Comparison of ENCODE assay signal across 11 mouse cellular contexts in the genomic region with DNA sequence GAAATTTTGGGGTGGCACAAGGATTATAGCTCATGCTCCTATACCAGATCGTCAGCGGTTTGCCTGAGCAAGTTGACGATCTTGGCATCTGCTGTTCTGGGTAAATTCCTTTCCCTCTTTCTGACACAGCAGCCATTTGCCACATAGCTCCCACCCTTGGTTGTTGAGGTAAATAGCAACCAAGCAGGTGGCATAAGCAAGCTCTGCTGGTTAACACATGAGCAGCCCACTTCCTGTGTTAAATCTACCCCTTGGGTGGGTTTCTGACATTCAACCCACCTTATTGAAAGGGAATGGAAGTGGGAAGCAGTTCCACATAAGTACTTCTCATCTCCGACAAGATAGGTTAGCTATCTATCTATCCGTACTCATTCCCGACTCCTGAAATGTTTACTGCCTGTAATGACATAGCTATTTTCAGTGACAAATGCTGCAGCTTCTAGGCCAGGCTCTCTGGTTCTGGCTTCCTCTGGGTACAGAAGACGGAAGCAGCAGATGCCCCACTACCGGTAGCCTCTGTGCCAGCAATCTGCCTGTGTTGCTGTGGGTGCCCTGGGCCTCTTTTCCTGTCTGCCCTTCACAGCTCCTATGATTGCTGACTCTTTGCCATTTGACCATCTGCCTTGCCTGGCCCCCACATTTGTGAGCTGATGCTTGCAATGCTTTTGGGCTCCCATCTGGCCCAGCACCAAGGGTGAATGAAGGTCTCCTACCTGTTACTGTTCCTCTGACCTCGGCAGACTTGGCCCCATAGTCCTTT. TPM values are rescaled to one million over a fixed set of nuclear protein-coding genes. Genes with fewer than 3 reads are reported as not detected.
A peak's percentile ranks its signal among the peaks of the same experiment; 100 is the strongest.
DNase-seq lines count a peak whose midpoint lies in the region; ATAC-seq and TF ChIP-seq lines count a peak whose summit lies in the region.
"Had no signal": no experiment of that assay in that cellular context is flagged by ENCODE, and none has a peak within 500 bp of the region (broad histone marks: within the 10 kb centered on the region; RNA-seq: fewer than 3 reads in every experiment).

No protein-coding gene starts in this region.

- no peak overlapping the region for H3K4me2 ChIP-seq in midbrain, embryonic 11.5 days
- H3K4me2 ChIP-seq in midbrain, embryonic 14.5 days (ENCODE audit: low read length): no peak overlapping the region

- no peaks in the 10 kb centered on the region for H3K27me3 ChIP-seq in midbrain, embryonic 11.5 days (ENCODE audit: control insufficient read depth, insufficient read depth, low read length)
- no peaks in the 10 kb centered on the region for H3K27me3 ChIP-seq in midbrain, embryonic 14.5 days (ENCODE audit: control insufficient read depth, insufficient read depth, low read length)
- no peaks in the 10 kb centered on the region for H3K27me3 ChIP-seq in cerebellum, adult 2 months (ENCODE audit: control insufficient read depth, insufficient read depth, low read length)

- peak; percentile 40; the same call in 1 of the 2 replicates for TF ChIP-seq POLR2A in cerebellum, adult 2 months (IDR thresholded peaks at IDR 0.05; ENCODE audit: borderline replicate concordance, insufficient read depth, low read length)

- H3K9me3 ChIP-seq in midbrain, embryonic 11.5 days (ENCODE audit: control insufficient read depth, low read length): no peaks in the 10 kb centered on the region
- H3K9me3 ChIP-seq in midbrain, embryonic 14.5 days (ENCODE audit: control insufficient read depth, low read length): no peaks in the 10 kb centered on the region

- H3K4me1 ChIP-seq in midbrain, embryonic 11.5 days (ENCODE audit: control insufficient read depth, insufficient read depth, low read length): no peaks in the 10 kb centered on the region
- H3K4me1 ChIP-seq in midbrain, embryonic 14.5 days (ENCODE audit: control insufficient read depth, insufficient read depth, low read length): no peaks in the 10 kb centered on the region
- H3K4me1 ChIP-seq in cerebellum, adult 2 months (ENCODE audit: control insufficient read depth, insufficient read depth, low read length): peaks cover 32% of the 10 kb centered on the region

- no peak overlapping the region for H3K27ac ChIP-seq in midbrain, embryonic 11.5 days (ENCODE audit: low read depth, low read length)
- no peak overlapping the region for H3K27ac ChIP-seq in midbrain, embryonic 14.5 days (replicated peaks; ENCODE audit: low read depth, low read length)
- H3K27ac ChIP-seq in cerebellum, adult 2 months (ENCODE audit: insufficient read depth, low read length): peak overlapping the region; percentile 84
- H3K27ac ChIP-seq: left cerebral cortex, adult 2 months had no signal

- DNase-seq in midbrain, embryonic 11.5 days (ENCODE audit: low spot score, missing footprints): peak; percentile 39
- no peak for DNase-seq in midbrain, embryonic 14.5 days
- peak; percentile 89 to 96 for DNase-seq in cerebellum, adult 2 months
- peak; percentile 72 for DNase-seq in thymus, postnatal 4 days
- no peak for DNase-seq in liver
- DNase-seq in ovary, postnatal 36 days (ENCODE audit: low spot score): no peak
- DNase-seq: gastrocnemius, postnatal 36 days; kidney, adult 18-20 months had no signal

- H3K36me3 ChIP-seq in midbrain, embryonic 11.5 days (ENCODE audit: control insufficient read depth, insufficient read depth, low read length): no peaks in the 10 kb centered on the region
- no peaks in the 10 kb centered on the region for H3K36me3 ChIP-seq in midbrain, embryonic 14.5 days (ENCODE audit: control insufficient read depth, insufficient read depth, low read length)

- no peak overlapping the region for H3K4me3 ChIP-seq in midbrain, embryonic 11.5 days (ENCODE audit: low read depth, low read length)
- no peak overlapping the region for H3K4me3 ChIP-seq in midbrain, embryonic 14.5 days (replicated peaks; ENCODE audit: low read depth, low read length)
- no peak overlapping the region for H3K4me3 ChIP-seq in cerebellum, adult 2 months (replicated peaks; ENCODE audit: insufficient read depth, low read depth, low read length)
- H3K4me3 ChIP-seq: left cerebral cortex, adult 2 months had no signal

- ATAC-seq in midbrain, embryonic 11.5 days (ENCODE audit: low FRiP score): no peak
- no peak for ATAC-seq in midbrain, embryonic 14.5 days (ENCODE audit: low FRiP score, low TSS enrichment)
- ATAC-seq in megakaryocyte, adult 5-6 weeks (ENCODE audit: poor library complexity, severe bottlenecking): peak; percentile 73

- TF ChIP-seq CTCF in cerebellum, adult 2 months (IDR thresholded peaks at IDR 0.05; ENCODE audit: borderline replicate concordance, insufficient read depth, low read depth, low read length): no peak

- no peak overlapping the region for H3K9ac ChIP-seq in midbrain, embryonic 11.5 days (ENCODE audit: low read length)
- H3K9ac ChIP-seq in midbrain, embryonic 14.5 days (replicated peaks; ENCODE audit: low read length): no peak overlapping the region

- WGBS in midbrain, embryonic 11.5 days: 89% methylated on average over 9 of the region's 9 CpGs
- WGBS in midbrain, embryonic 14.5 days: 91% methylated on average over 9 of the region's 9 CpGs
- 12% methylated on average over 9 of the region's 9 CpGs for WGBS in cerebellum, adult 2 months

RNA-seq across cellular contexts. Expression of gene Zyx, which starts 5.9 kb away (rescaled TPM):
- 53.2 and 60.2 TPM in 2 replicates for polyA plus RNA-seq in midbrain, embryonic 11.5 days (2014; fragmentation: Nextera tagmentation; extraction: Ambion mirVana)
- polyA plus RNA-seq in midbrain, embryonic 14.5 days (2014; fragmentation: Nextera tagmentation; extraction: Ambion mirVana): 42.1 and 55.7 TPM in 2 replicates
- 123 and 129 TPM in 2 replicates for polyA plus RNA-seq in cerebellum, adult 2 months (2012; rRNA removed)
- total RNA-seq in megakaryocyte, adult 5-6 weeks (2015): 411 and 420 TPM in 2 replicates
- total RNA-seq in megakaryocyte, adult 5-6 weeks (2017): 117 and 131 TPM in 2 replicates

RNA-seq across cellular contexts. Expression of gene Fam131b, which starts 19.1 kb away (rescaled TPM):
- polyA plus RNA-seq in midbrain, embryonic 11.5 days (2014; fragmentation: Nextera tagmentation; extraction: Ambion mirVana): 3.0 TPM in 2 replicates
- 4.6 and 6.2 TPM in 2 replicates for polyA plus RNA-seq in midbrain, embryonic 14.5 days (2014; fragmentation: Nextera tagmentation; extraction: Ambion mirVana)
- polyA plus RNA-seq in cerebellum, adult 2 months (2012; rRNA removed): 102 and 117 TPM in 2 replicates
- not detected in 2 replicates for total RNA-seq in megakaryocyte, adult 5-6 weeks (2015)
- not detected in 2 replicates for total RNA-seq in megakaryocyte, adult 5-6 weeks (2017)
- polyA plus RNA-seq: liver, embryonic 16.5 days had no signal

RNA-seq across cellular contexts. Expression of gene Epha1, which starts 29.5 kb away (rescaled TPM):
- polyA plus RNA-seq in midbrain, embryonic 11.5 days (2014; fragmentation: Nextera tagmentation; extraction: Ambion mirVana): 0.30 and 0.66 TPM in 2 replicates
- polyA plus RNA-seq in midbrain, embryonic 14.5 days (2014; fragmentation: Nextera tagmentation; extraction: Ambion mirVana): 0.09 and 0.14 TPM in 2 replicates
- polyA plus RNA-seq in cerebellum, adult 2 months (2012; rRNA removed): 0.43 and 0.46 TPM in 2 replicates
- total RNA-seq in megakaryocyte, adult 5-6 weeks (2015): not detected in 2 replicates
- not detected in 2 replicates for total RNA-seq in megakaryocyte, adult 5-6 weeks (2017)

RNA-seq across cellular contexts. Expression of gene Tas2r143, which starts 56.5 kb away (rescaled TPM):
- not detected in 2 replicates for polyA plus RNA-seq in midbrain, embryonic 11.5 days (2014; fragmentation: Nextera tagmentation; extraction: Ambion mirVana)
- not detected in 2 replicates for polyA plus RNA-seq in midbrain, embryonic 14.5 days (2014; fragmentation: Nextera tagmentation; extraction: Ambion mirVana)
- polyA plus RNA-seq in cerebellum, adult 2 months (2012; rRNA removed): 0.33 and 1.0 TPM in 2 replicates
- total RNA-seq in megakaryocyte, adult 5-6 weeks (2015): 0.39 and 1.6 TPM in 2 replicates
- total RNA-seq in megakaryocyte, adult 5-6 weeks (2017): 1.5 TPM in 1 of 2 replicates, not detected in the other
- total RNA-seq: gastrocnemius, postnatal 36 days; left cerebral cortex, adult 2 months had no signal
- polyA plus RNA-seq: liver, embryonic 16.5 days had no signal

RNA-seq across cellular contexts. Expression of gene Clcn1, which starts 57.1 kb away (rescaled TPM):
- polyA plus RNA-seq in midbrain, embryonic 11.5 days (2014; fragmentation: Nextera tagmentation; extraction: Ambion mirVana): 1.4 and 1.6 TPM in 2 replicates
- polyA plus RNA-seq in midbrain, embryonic 14.5 days (2014; fragmentation: Nextera tagmentation; extraction: Ambion mirVana): 2.8 and 3.4 TPM in 2 replicates
- polyA plus RNA-seq in cerebellum, adult 2 months (2012; rRNA removed): 11.5 and 13.4 TPM in 2 replicates
- total RNA-seq in megakaryocyte, adult 5-6 weeks (2015): 1.5 TPM in 1 of 2 replicates, not detected in the other
- not detected in 2 replicates for total RNA-seq in megakaryocyte, adult 5-6 weeks (2017)

Comparison
In these comparisons a context has a peak if more than half of its experiments do, and no peak if none do; other contexts are left out.
1. DNase-seq: peak in midbrain, embryonic 11.5 days (single experiment), cerebellum, adult 2 months (2 of 2) and thymus, postnatal 4 days (single experiment); none in midbrain, embryonic 14.5 days (single experiment), liver (single experiment) and ovary, postnatal 36 days (single experiment).
2. RNA of gene Fam131b, which starts 19.1 kb away (polyA plus RNA-seq): 102 to 117 TPM in cerebellum, adult 2 months; 4.6 to 6.2 TPM in midbrain, embryonic 14.5 days and 3.0 TPM in midbrain, embryonic 11.5 days; every median in the first group is over 10 times any median in the second.